Mouse (Mus musculus): ENCODE data around the gene Cct6b. TPM values are rescaled to one million over a fixed set of nuclear protein-coding genes. Genes with fewer than 3 reads are reported as not detected.
A peak's percentile ranks its signal among the peaks of the same experiment; 100 is the strongest.
"Not testable (repeated sequence)": the region's sequence is repeated elsewhere in the genome, so short reads cannot be mapped to it uniquely, and the experiment has no call there.

The Cct6b gene
- polyA plus RNA-seq, 1 experiment from 2014 or later = 0.22 TPM

DNA sequence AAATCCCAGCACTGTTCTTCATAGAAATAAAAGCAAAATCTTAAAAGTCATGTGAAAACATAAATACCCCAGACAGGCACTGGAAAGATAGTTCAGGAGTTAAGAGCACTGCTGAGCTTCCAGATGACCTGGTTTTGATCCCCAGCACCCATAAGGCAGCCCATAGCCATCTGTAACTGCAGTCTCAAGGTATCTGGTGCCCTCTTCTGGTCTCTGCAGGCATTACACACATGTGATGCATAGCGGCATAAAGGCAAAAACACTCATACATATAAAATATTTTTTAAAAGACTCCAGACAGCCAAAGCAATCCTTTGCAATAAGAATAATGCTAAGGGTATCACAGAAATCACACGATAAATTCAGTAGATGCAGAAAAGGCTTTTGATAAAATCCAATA is 37.3 kb downstream of the Cct6b start:
- 99% methylated on average over 2 of the region's 2 CpGs for WGBS
- no peak for ATAC-seq

GRCm38 (mm10) chr11:82719294-82719693 is 44.8 kb downstream of the Cct6b start:
- ATAC-seq = no peak
- 88% methylated on average over 12 of the region's 12 CpGs for WGBS
- no peaks in the 10 kb centered on the region for H3K4me1 ChIP-seq (ENCODE audit: control insufficient read depth, insufficient read depth, low read length)

More for the DNA sequence above, 37.3 kb downstream of the Cct6b start:
- Histone ChIP-seq H3K9ac (ENCODE audit: low read length) (no peak overlapping the region), H3K4me2 (ENCODE audit: low read length) (no peak overlapping the region), H3K9me3 (replicated peaks; ENCODE audit: control insufficient read depth, low read length) (no peaks in the 10 kb centered on the region), H3K27me3 (replicated peaks; ENCODE audit: control insufficient read depth, insufficient read depth, low read length) (no peaks in the 10 kb centered on the region), H3K27ac (ENCODE audit: low read depth, low read length) (no peak overlapping the region), H3K4me1 (ENCODE audit: control insufficient read depth, insufficient read depth, low read length) (no peaks in the 10 kb centered on the region), H3K4me3 (ENCODE audit: low read depth, low read length) (no peak overlapping the region), H3K36me3 (ENCODE audit: control insufficient read depth, insufficient read depth, low read length) (no peaks in the 10 kb centered on the region)
- DNase-seq (ENCODE audit: low spot score) = no peak

DNA sequence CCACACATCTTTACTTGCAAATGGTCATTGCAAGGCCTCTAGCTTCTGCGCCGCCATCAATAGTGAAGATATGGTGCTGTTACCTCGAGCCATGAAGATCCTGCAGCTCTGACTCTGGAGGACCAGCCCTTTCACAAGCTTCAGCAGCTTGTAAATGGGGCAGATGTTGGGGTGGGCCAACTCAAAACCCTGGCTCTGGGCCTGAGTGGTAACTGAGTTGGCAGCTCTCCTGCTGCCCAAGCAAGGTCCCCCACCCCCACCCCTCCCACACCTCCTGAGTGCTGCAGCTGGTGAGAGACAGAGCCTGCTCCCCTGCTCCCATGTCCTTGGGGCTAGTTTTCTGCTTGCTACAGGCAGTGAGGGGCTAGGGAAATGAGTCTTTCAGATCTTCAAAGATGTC is 51.4 kb downstream of the Cct6b start:
- Histone ChIP-seq H3K9ac (ENCODE audit: low read length) (no peak overlapping the region), H3K27ac (ENCODE audit: low read depth, low read length) (no peak overlapping the region), H3K4me1 (ENCODE audit: control insufficient read depth, insufficient read depth, low read length) (no peaks in the 10 kb centered on the region), H3K27me3 (replicated peaks; ENCODE audit: control insufficient read depth, insufficient read depth, low read length) (no peaks in the 10 kb centered on the region), H3K9me3 (replicated peaks; ENCODE audit: control insufficient read depth, low read length) (no peaks in the 10 kb centered on the region), H3K4me2 (ENCODE audit: low read length) (no peak overlapping the region), H3K4me3 (ENCODE audit: low read depth, low read length) (no peak overlapping the region), H3K36me3 (ENCODE audit: control insufficient read depth, insufficient read depth, low read length) (no peaks in the 10 kb centered on the region)
- peak; percentile 61 for DNase-seq (ENCODE audit: low spot score)
- WGBS = 83% methylated on average over 3 of the region's 3 CpGs
- peak; percentile 23; the same call in 1 of the 2 replicates for ATAC-seq

More at GRCm38 (mm10) chr11:82719294-82719693, 44.8 kb downstream of the Cct6b start:
- H3K27me3 ChIP-seq (replicated peaks; ENCODE audit: control insufficient read depth, insufficient read depth, low read length) = no peaks in the 10 kb centered on the region
- no peaks in the 10 kb centered on the region for H3K9me3 ChIP-seq (replicated peaks; ENCODE audit: control insufficient read depth, low read length)
- H3K4me3 ChIP-seq (ENCODE audit: low read depth, low read length) = no peak overlapping the region
- no peak overlapping the region for H3K27ac ChIP-seq (ENCODE audit: low read depth, low read length)
- no peak for DNase-seq (ENCODE audit: low spot score)
- H3K36me3 ChIP-seq (ENCODE audit: control insufficient read depth, insufficient read depth, low read length) = no peaks in the 10 kb centered on the region
- H3K4me2 ChIP-seq (ENCODE audit: low read length) = no peak overlapping the region
- H3K9ac ChIP-seq (ENCODE audit: low read length) = no peak overlapping the region

DNA sequence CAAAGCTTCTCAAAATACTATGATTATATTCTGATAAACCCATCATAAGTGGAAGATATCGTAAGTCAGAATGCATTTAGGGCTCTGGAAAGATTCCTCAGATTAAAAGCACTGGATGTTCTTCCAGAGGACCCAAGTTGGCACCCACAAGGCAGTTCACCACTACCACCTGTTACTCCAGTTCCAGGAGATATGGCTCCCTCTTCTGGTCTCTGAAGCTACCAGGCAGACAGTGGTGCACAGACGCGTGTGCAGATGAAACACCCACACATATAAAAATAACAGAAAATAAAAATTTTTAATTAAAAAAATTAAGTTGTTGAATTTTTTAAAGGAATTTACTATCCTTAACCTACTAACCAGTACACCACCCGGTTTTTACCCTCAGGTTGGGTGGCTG is 55.2 kb downstream of the Cct6b start:
- Histone ChIP-seq H3K4me1 (ENCODE audit: control insufficient read depth, insufficient read depth, low read length) (no peaks in the 10 kb centered on the region), H3K4me3 (ENCODE audit: low read depth, low read length) (no peak overlapping the region), H3K9ac (ENCODE audit: low read length) (no peak overlapping the region), H3K36me3 (ENCODE audit: control insufficient read depth, insufficient read depth, low read length) (no peaks in the 10 kb centered on the region), H3K27me3 (replicated peaks; ENCODE audit: control insufficient read depth, insufficient read depth, low read length) (no peaks in the 10 kb centered on the region), H3K27ac (ENCODE audit: low read depth, low read length) (no peak overlapping the region), H3K9me3 (replicated peaks; ENCODE audit: control insufficient read depth, low read length) (no peaks in the 10 kb centered on the region), H3K4me2 (ENCODE audit: low read length) (no peak overlapping the region)
- ATAC-seq = no peak
- no peak for DNase-seq (ENCODE audit: low spot score)
- 81% methylated on average over 4 of the region's 4 CpGs for WGBS

- ATAC-seq (no peak), DNase-seq (ENCODE audit: low spot score) (no peak)
- no peak overlapping the region for H3K4me2 ChIP-seq (ENCODE audit: low read length)
- no peak overlapping the region for H3K4me3 ChIP-seq (ENCODE audit: low read depth, low read length)
- 69% methylated on average over 6 of the region's 6 CpGs for WGBS
- no peaks in the 10 kb centered on the region for H3K9me3 ChIP-seq (replicated peaks; ENCODE audit: control insufficient read depth, low read length)
- H3K27ac ChIP-seq (ENCODE audit: low read depth, low read length) = no peak overlapping the region
- no peak overlapping the region for H3K9ac ChIP-seq (ENCODE audit: low read length)
- no peaks in the 10 kb centered on the region for H3K4me1 ChIP-seq (ENCODE audit: control insufficient read depth, insufficient read depth, low read length)
- H3K36me3 ChIP-seq (ENCODE audit: control insufficient read depth, insufficient read depth, low read length) = no peaks in the 10 kb centered on the region
- H3K27me3 ChIP-seq (replicated peaks; ENCODE audit: control insufficient read depth, insufficient read depth, low read length) = no peaks in the 10 kb centered on the region
These were observed 59.0 kb downstream of the Cct6b start for GRCm38 (mm10) chr11:82705082-82705481.

- ATAC-seq (no peak), DNase-seq (ENCODE audit: low spot score) (no peak)
- Histone ChIP-seq H3K9me3 (replicated peaks; ENCODE audit: control insufficient read depth, low read length) (no peaks in the 10 kb centered on the region), H3K27ac (ENCODE audit: low read depth, low read length) (no peak overlapping the region), H3K9ac (ENCODE audit: low read length) (no peak overlapping the region), H3K4me1 (ENCODE audit: control insufficient read depth, insufficient read depth, low read length) (no peaks in the 10 kb centered on the region), H3K4me2 (ENCODE audit: low read length) (no peak overlapping the region), H3K36me3 (ENCODE audit: control insufficient read depth, insufficient read depth, low read length) (no peaks in the 10 kb centered on the region), H3K4me3 (ENCODE audit: low read depth, low read length) (no peak overlapping the region), H3K27me3 (replicated peaks; ENCODE audit: control insufficient read depth, insufficient read depth, low read length) (no peaks in the 10 kb centered on the region)
- 88% methylated on average over 11 of the region's 11 CpGs for WGBS
These were observed 64.2 kb downstream of the Cct6b start for GRCm38 (mm10) chr11:82699865-82700410.

DNA sequence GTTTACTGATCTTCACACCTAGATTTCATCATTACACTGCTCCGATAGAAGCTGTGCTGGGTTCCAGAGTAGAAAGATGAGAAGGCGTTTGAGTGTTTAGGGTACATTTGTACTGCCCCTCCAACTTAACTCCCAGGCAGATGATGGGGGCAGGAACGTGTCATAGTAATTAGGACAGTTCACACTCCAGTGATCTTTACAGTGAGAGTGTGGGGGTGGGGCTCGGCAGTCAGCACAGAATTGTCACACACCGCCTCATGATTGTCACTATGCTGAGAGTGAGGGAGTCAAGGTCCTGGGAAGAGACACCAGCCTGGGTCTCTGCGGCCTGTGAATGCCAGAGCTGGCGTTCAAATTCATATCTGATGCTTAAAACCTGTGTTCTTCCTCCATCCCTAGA is 68.2 kb downstream of the Cct6b start:
- H3K4me2 ChIP-seq (ENCODE audit: low read length) = no peak overlapping the region
- no peaks in the 10 kb centered on the region for H3K27me3 ChIP-seq (replicated peaks; ENCODE audit: control insufficient read depth, insufficient read depth, low read length)
- H3K9me3 ChIP-seq (replicated peaks; ENCODE audit: control insufficient read depth, low read length) = no peaks in the 10 kb centered on the region
- ATAC-seq (no peak), DNase-seq (ENCODE audit: low spot score) (no peak)
- H3K9ac ChIP-seq (ENCODE audit: low read length) = no peak overlapping the region
- H3K4me3 ChIP-seq (ENCODE audit: low read depth, low read length) = no peak overlapping the region
- no peaks in the 10 kb centered on the region for H3K36me3 ChIP-seq (ENCODE audit: control insufficient read depth, insufficient read depth, low read length)
- WGBS = 55% methylated on average over 7 of the region's 7 CpGs
- no peak overlapping the region for H3K27ac ChIP-seq (ENCODE audit: low read depth, low read length)
- H3K4me1 ChIP-seq (ENCODE audit: control insufficient read depth, insufficient read depth, low read length) = no peaks in the 10 kb centered on the region

DNA sequence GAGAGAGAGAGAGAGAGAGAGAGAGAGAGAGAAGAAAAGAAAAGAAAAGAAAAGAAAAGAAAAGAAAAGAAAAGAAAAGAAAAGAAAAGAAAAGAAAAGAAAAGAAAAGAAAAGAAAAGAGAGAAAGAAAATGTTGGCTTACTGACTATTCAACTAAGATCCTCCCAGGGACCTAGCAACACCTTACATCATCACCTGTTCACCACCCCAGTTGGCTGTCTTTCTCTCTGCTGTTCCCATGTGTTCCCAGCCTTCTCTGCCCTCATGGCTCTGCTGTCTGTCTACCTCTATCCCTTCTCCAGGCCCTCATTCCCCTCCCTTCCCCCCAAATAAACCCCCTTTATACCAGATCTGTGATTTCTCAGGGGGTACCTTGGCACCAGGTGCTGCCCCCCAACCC is 69.2 kb downstream of the Cct6b start:
- DNase-seq (ENCODE audit: low spot score); H3K4me1 ChIP-seq (ENCODE audit: control insufficient read depth, insufficient read depth, low read length); ATAC-seq; H3K4me2 ChIP-seq (ENCODE audit: low read length); H3K9me3 ChIP-seq (replicated peaks; ENCODE audit: control insufficient read depth, low read length); H3K27ac ChIP-seq (ENCODE audit: low read depth, low read length); H3K9ac ChIP-seq (ENCODE audit: low read length); H3K36me3 ChIP-seq (ENCODE audit: control insufficient read depth, insufficient read depth, low read length); H3K27me3 ChIP-seq (replicated peaks; ENCODE audit: control insufficient read depth, insufficient read depth, low read length); H3K4me3 ChIP-seq (ENCODE audit: low read depth, low read length): not testable (repeated sequence)

GRCm38 (mm10) chr11:82692668-82693067 is 71.5 kb downstream of the Cct6b start:
- ATAC-seq = no peak
- H3K4me3 ChIP-seq (ENCODE audit: low read depth, low read length) = no peak overlapping the region

More at GRCm38 (mm10) chr11:82692668-82693067, 71.5 kb downstream of the Cct6b start:
- WGBS = 78% methylated on average over 6 of the region's 6 CpGs
- no peak overlapping the region for H3K4me2 ChIP-seq (ENCODE audit: low read length)
- no peaks in the 10 kb centered on the region for H3K27me3 ChIP-seq (replicated peaks; ENCODE audit: control insufficient read depth, insufficient read depth, low read length)
- DNase-seq (ENCODE audit: low spot score) = no peak
- H3K4me1 ChIP-seq (ENCODE audit: control insufficient read depth, insufficient read depth, low read length) = no peaks in the 10 kb centered on the region
- H3K27ac ChIP-seq (ENCODE audit: low read depth, low read length) = no peak overlapping the region
- H3K36me3 ChIP-seq (ENCODE audit: control insufficient read depth, insufficient read depth, low read length) = no peaks in the 10 kb centered on the region
- no peak overlapping the region for H3K9ac ChIP-seq (ENCODE audit: low read length)
- no peaks in the 10 kb centered on the region for H3K9me3 ChIP-seq (replicated peaks; ENCODE audit: control insufficient read depth, low read length)

All from forebrain, embryonic 14.5 days (tissue).